Mouse (Mus musculus): ENCODE data around the gene Begain.

- TF ChIP-seq MAFK (IDR thresholded peaks at IDR 0.05; ENCODE audit: insufficient read depth, low read depth, low read length) (no peak), ZNF384 (IDR thresholded peaks at IDR 0.05; ENCODE audit: low read depth, low read length) (no peak), HCFC1 (IDR thresholded peaks at IDR 0.05; ENCODE audit: borderline replicate concordance, insufficient read depth, low read length) (no peak)
Measured at GRCm38 (mm10) chr12:109058660-109059059, 9.4 kb downstream of the Begain start.
